Mouse (Mus musculus): ENCODE measurements around the gene Sim2. TPM values are rescaled to one million over a fixed set of nuclear protein-coding genes. Genes with fewer than 3 reads are reported as not detected.

The Sim2 gene
- polyA plus RNA-seq, 1 experiment = not detected

GRCm38 (mm10) chr16:94122347-94122746 lies 37.6 kb downstream of the Sim2 start:
- Histone ChIP-seq H3K27ac (ENCODE audit: insufficient read depth, low read length) (no peak overlapping the region), H3K4me1 (ENCODE audit: control insufficient read depth, insufficient read depth, low read length) (peaks cover 2% of the 10 kb centered on the region; the same call in 1 of the 2 replicates), H3K4me3 (ENCODE audit: insufficient read depth, low read length) (no peak overlapping the region)
- no peak for TF ChIP-seq POLR2A (IDR thresholded peaks at IDR 0.05; ENCODE audit: extremely low read depth, insufficient read depth, low read length)
- TF ChIP-seq CTCF (IDR thresholded peaks at IDR 0.05; ENCODE audit: extremely low read depth, insufficient read depth, low read length) = no peak

GRCm38 (mm10) chr16:94123247-94123646 lies 38.5 kb downstream of the Sim2 start:
- TF ChIP-seq POLR2A (IDR thresholded peaks at IDR 0.05; ENCODE audit: extremely low read depth, insufficient read depth, low read length) (no peak), CTCF (IDR thresholded peaks at IDR 0.05; ENCODE audit: extremely low read depth, insufficient read depth, low read length) (no peak)
- H3K4me3 ChIP-seq (ENCODE audit: insufficient read depth, low read length) = no peak overlapping the region
- H3K27ac ChIP-seq (ENCODE audit: insufficient read depth, low read length) = no peak overlapping the region
- peaks cover 2% of the 10 kb centered on the region; the same call in 1 of the 2 replicates for H3K4me1 ChIP-seq (ENCODE audit: control insufficient read depth, insufficient read depth, low read length)

- peak overlapping the region; percentile 29 for H3K4me3 ChIP-seq (ENCODE audit: insufficient read depth, low read length)
- no peak for TF ChIP-seq CTCF (IDR thresholded peaks at IDR 0.05; ENCODE audit: extremely low read depth, insufficient read depth, low read length)
- no peak for TF ChIP-seq POLR2A (IDR thresholded peaks at IDR 0.05; ENCODE audit: extremely low read depth, insufficient read depth, low read length)
- H3K4me1 ChIP-seq (ENCODE audit: control insufficient read depth, insufficient read depth, low read length) = peaks cover 2% of the 10 kb centered on the region; the same call in 1 of the 2 replicates
- no peak overlapping the region for H3K27ac ChIP-seq (ENCODE audit: insufficient read depth, low read length)
Observed at GRCm38 (mm10) chr16:94125172-94125981, 40.6 kb downstream of the Sim2 start.

GRCm38 (mm10) chr16:94126200-94126599 lies 41.5 kb downstream of the Sim2 start:
- peaks cover 2% of the 10 kb centered on the region; the same call in 1 of the 2 replicates for H3K4me1 ChIP-seq (ENCODE audit: control insufficient read depth, insufficient read depth, low read length)
- TF ChIP-seq POLR2A (IDR thresholded peaks at IDR 0.05; ENCODE audit: extremely low read depth, insufficient read depth, low read length) (no peak), CTCF (IDR thresholded peaks at IDR 0.05; ENCODE audit: extremely low read depth, insufficient read depth, low read length) (no peak)
- peak overlapping the region; percentile 29; the same call in 1 of the 2 replicates for H3K4me3 ChIP-seq (ENCODE audit: insufficient read depth, low read length)
- no peak overlapping the region for H3K27ac ChIP-seq (ENCODE audit: insufficient read depth, low read length)

- TF ChIP-seq POLR2A (IDR thresholded peaks at IDR 0.05; ENCODE audit: extremely low read depth, insufficient read depth, low read length) (no peak), CTCF (IDR thresholded peaks at IDR 0.05; ENCODE audit: extremely low read depth, insufficient read depth, low read length) (no peak)
- Histone ChIP-seq H3K4me1 (ENCODE audit: control insufficient read depth, insufficient read depth, low read length) (peaks cover 2% of the 10 kb centered on the region; the same call in 1 of the 2 replicates), H3K4me3 (ENCODE audit: insufficient read depth, low read length) (no peak overlapping the region), H3K27ac (ENCODE audit: insufficient read depth, low read length) (no peak overlapping the region)
Observed at GRCm38 (mm10) chr16:94128236-94128835, 43.6 kb downstream of the Sim2 start.

GRCm38 (mm10) chr16:94134218-94134617 lies 49.5 kb downstream of the Sim2 start:
- Histone ChIP-seq H3K27ac (ENCODE audit: insufficient read depth, low read length) (no peak overlapping the region), H3K4me3 (ENCODE audit: insufficient read depth, low read length) (no peak overlapping the region), H3K4me1 (ENCODE audit: control insufficient read depth, insufficient read depth, low read length) (no peaks in the 10 kb centered on the region)
- TF ChIP-seq POLR2A (IDR thresholded peaks at IDR 0.05; ENCODE audit: extremely low read depth, insufficient read depth, low read length) (no peak), CTCF (IDR thresholded peaks at IDR 0.05; ENCODE audit: extremely low read depth, insufficient read depth, low read length) (no peak)

GRCm38 (mm10) chr16:94140746-94141145 lies 56.0 kb downstream of the Sim2 start:
- TF ChIP-seq POLR2A (IDR thresholded peaks at IDR 0.05; ENCODE audit: extremely low read depth, insufficient read depth, low read length) (no peak), CTCF (IDR thresholded peaks at IDR 0.05; ENCODE audit: extremely low read depth, insufficient read depth, low read length) (no peak)
- Histone ChIP-seq H3K4me3 (ENCODE audit: insufficient read depth, low read length) (no peak overlapping the region), H3K27ac (ENCODE audit: insufficient read depth, low read length) (no peak overlapping the region), H3K4me1 (ENCODE audit: control insufficient read depth, insufficient read depth, low read length) (peaks cover 6% of the 10 kb centered on the region)

- no peak overlapping the region for H3K4me3 ChIP-seq (ENCODE audit: insufficient read depth, low read length)
- peaks cover 6% of the 10 kb centered on the region for H3K4me1 ChIP-seq (ENCODE audit: control insufficient read depth, insufficient read depth, low read length)
- H3K27ac ChIP-seq (ENCODE audit: insufficient read depth, low read length) = no peak overlapping the region
- TF ChIP-seq CTCF (IDR thresholded peaks at IDR 0.05; ENCODE audit: extremely low read depth, insufficient read depth, low read length) (no peak), POLR2A (IDR thresholded peaks at IDR 0.05; ENCODE audit: extremely low read depth, insufficient read depth, low read length) (no peak)
Observed at GRCm38 (mm10) chr16:94143325-94143724, 58.6 kb downstream of the Sim2 start.

- Histone ChIP-seq H3K27ac (ENCODE audit: insufficient read depth, low read length) (no peak overlapping the region), H3K4me1 (ENCODE audit: control insufficient read depth, insufficient read depth, low read length) (no peaks in the 10 kb centered on the region; the same call in 1 of the 2 replicates), H3K4me3 (ENCODE audit: insufficient read depth, low read length) (no peak overlapping the region)
- TF ChIP-seq POLR2A (IDR thresholded peaks at IDR 0.05; ENCODE audit: extremely low read depth, insufficient read depth, low read length) = no peak
- no peak for TF ChIP-seq CTCF (IDR thresholded peaks at IDR 0.05; ENCODE audit: extremely low read depth, insufficient read depth, low read length)
Observed at GRCm38 (mm10) chr16:94148139-94148538, 63.4 kb downstream of the Sim2 start.

Data from cortical plate, adult 2 months (tissue).